Mouse (Mus musculus) frontal cortex, postnatal 25 days (tissue): Measurements from ENCODE around the gene Gpnmb.

Experiments
- DNase-seq, 2 experiments: peaks; one replicate each; pipeline ENCODE4 v3.0.0; 2022; ENCODE audit warnings: low spot score in 2 of 2

Gpnmb gene

DNA sequence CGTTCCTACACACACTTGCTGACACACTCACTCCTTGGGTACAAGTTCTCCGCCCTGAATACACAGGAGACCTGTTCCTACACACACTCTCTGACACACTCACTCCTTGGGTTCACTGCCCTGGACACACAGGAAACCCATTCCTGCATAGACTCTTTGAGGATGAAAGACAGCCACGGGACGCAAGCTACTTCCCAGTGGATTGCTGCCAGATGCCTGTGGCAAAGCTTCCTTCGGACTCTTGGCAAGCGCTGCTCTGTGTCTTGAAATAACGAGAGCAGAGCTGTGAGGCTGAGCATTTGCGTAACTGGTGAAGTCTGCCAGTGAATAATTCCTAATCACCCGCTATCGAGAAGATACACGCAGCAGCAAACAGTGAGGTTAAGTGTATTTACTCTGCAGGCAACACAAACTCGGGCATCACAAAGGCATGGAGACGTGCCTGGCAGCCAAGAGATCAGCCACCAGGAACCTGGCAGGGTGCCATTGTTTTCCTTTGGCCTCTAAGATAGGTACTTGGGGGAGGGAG is 60.7 kb downstream of the Gpnmb start:
- peak; percentile 32 to 35 for DNase-seq

DNA sequence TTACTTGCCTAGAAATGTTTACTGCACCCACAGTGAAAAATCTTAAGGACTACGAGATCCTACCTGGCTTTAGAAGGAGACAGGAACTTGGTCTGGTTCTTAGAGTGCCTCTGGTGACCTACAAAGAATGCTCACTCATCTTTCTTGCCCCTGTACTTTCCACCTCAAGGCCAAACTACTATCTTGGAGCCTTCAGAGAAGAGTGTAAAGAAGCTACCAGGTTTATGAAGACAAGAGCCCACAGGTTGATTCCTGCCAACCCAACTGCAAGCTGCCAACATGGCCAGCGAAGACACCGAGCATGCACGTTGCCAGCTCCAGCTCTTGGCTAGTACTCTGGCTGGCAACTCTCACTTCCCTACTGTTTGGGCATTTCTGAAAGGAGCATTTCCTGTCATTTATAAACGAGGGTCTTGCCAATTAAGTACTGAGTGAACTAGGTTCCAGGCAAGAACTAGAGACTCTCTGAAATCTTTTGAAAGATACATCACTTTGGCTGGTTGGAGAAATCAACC is 61.3 kb downstream of the Gpnmb start:
- DNase-seq = no peak

GRCm38 (mm10) chr6:49099086-49099485 is 62.7 kb downstream of the Gpnmb start:
- no peak for DNase-seq

- DNase-seq = no peak
These were observed 70.6 kb downstream of the Gpnmb start for GRCm38 (mm10) chr6:49106746-49107500.

- no peak for DNase-seq
These were observed 72.8 kb downstream of the Gpnmb start for GRCm38 (mm10) chr6:49109196-49109595.

DNA sequence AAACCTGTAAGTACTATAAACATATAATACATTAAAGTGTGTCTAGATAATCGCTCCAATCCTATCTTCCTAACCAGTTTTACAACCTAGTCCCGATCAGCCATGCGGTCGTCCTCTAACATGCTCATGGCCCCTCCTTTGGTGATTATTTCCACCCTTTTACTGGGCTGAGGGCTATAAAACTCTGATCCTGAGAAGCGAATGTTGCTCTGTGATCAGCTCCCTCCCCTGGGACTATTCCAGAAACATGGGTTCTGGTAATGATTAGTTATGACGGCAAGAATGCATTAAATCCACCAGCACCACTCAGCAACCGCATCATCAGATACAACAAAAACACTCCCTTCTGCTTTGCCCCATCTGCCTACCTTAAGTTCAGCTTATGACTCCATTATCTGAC is 77.5 kb downstream of the Gpnmb start:
- no peak for DNase-seq

DNA sequence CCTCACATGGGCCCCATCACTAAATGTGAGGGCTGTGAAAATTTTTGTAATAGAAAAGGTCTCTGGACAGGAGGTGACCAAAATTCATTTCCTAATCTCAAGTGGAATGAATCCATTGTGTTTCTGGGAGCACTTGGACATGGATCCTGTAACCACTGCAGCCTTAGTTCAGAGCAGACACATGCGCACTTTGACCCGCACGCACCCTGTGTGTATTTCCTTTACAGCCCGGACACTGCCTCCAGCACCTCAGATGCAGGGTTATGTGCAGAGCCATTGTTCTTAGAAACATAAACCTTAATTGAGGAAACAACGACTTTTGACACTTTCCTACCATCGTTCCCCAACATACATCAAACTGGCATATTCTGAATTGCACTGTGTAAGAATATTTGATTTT is 78.1 kb downstream of the Gpnmb start:
- no peak for DNase-seq

DNA sequence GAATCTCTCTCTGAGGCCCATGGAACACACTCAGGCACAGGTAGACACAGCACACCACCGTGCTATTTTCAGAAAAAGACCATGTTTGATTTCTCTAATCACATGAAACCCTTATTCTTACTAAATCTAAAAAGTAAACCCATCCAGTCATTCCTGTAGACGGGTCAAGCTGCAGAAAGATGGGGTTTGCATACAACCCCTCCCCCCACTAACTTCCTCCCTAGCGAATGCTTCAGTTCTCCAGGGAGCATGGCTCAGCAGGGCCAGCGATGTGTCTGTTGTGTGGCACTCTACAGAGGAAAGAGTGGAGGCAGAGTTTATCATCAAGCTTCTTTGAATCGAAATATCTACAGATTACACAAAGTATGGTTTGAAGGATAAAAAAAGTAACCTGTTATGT is 79.2 kb downstream of the Gpnmb start:
- DNase-seq = no peak

DNA sequence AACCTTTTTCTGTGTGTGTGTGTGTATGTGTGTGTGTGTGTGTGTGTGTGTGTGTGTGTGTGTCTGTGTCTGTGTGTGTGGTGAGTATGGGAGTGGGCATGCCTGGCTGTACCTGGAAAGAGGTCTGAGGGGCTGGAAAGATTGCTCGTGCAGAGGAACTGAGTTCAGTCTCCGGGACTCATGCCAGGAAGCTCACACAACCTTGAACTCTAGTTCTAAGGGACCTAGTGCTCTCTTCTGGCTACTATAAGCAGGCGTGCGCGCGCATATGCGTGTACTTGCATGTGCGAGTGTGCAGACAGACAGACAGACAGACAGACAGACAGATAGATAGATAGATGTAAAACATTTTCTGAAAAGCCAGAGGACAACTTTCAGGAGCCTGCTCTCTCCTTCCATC is 79.9 kb downstream of the Gpnmb start:
- DNase-seq = no peak

- no peak for DNase-seq
These were observed 82.1 kb downstream of the Gpnmb start for GRCm38 (mm10) chr6:49118446-49118845.

DNA sequence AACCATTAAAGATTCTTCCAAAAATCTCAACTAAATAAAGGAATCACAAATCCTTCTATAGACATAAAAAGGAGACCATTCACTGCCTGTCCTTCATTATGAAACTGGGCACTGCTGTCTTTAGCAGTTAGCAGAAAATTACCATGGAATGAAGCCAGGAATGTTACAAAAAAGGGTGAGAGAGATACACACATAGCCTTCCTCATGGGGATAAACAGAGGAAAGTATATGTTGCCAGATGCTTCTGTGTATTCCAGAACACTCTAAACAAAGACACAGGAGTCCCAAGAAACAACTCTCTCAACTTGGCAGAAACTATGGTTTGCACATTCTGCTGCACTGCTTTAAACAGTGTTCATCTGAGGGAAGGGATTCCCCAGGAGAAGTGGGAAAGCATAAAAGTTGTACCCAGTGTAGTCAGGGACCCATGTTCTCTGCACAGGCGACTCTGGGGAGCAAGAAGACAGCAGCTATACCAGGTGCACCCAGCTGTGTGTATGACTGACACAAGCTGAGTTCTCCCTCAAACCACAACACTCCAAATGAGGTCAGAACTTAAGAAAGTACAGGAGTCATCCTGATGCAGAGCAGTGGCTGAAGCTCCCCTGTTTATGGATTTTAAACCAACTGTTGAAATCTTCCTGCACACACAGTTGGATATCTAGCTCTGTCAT is 83.3 kb downstream of the Gpnmb start:
- no peak for DNase-seq

GRCm38 (mm10) chr6:49120370-49120769 is 84.0 kb downstream of the Gpnmb start:
- no peak for DNase-seq
